Mouse (Mus musculus) forebrain, embryonic 16.5 days (tissue): Measurements from ENCODE around the gene Rfpl4. TPM values are rescaled to one million over a fixed set of nuclear protein-coding genes. Genes with fewer than 3 reads are reported as not detected.
"Not testable (repeated sequence)": the region's sequence is repeated elsewhere in the genome, so short reads cannot be mapped to it uniquely, and the experiment has no call there.

ENCODE experiments used
- ATAC-seq: fragments of 200-750 bp; cut with Nextera tagmentation; 2 replicates; pipeline ENCODE4 v1.8.0; 2017; ENCODE audit warnings: mild to moderate bottlenecking, moderate library complexity
- H3K27ac ChIP-seq: fragments of 300-500 bp; sonication (generic); 2 replicates; pipeline ENCODE4 v1.5.1; 2014; ENCODE audit warnings: low read length, control low read depth
- H3K27me3 ChIP-seq: fragments of 300-500 bp; sonication (generic); replicated peaks from 2 replicates; pipeline ENCODE4 v1.6.1; 2014; ENCODE audit warnings: low read length; ENCODE audit not compliant: control insufficient read depth, insufficient read depth
- H3K36me3 ChIP-seq: fragments of 300-500 bp; sonication (generic); 2 replicates; pipeline ENCODE4 v1.6.1; 2014; ENCODE audit not compliant: control insufficient read depth, insufficient read depth
- H3K4me1 ChIP-seq: fragments of 300-500 bp; sonication (generic); replicated peaks from 2 replicates; pipeline ENCODE4 v1.6.1; 2014; ENCODE audit warnings: low read length; ENCODE audit not compliant: control insufficient read depth, insufficient read depth
- H3K4me2 ChIP-seq: fragments of 300-500 bp; sonication (generic); 2 replicates; pipeline ENCODE4 v1.6.1; 2014; ENCODE audit warnings: mild to moderate bottlenecking, low read length, control low read depth
- H3K4me3 ChIP-seq: fragments of 300-500 bp; sonication (generic); replicated peaks from 2 replicates; pipeline ENCODE4 v1.5.1; 2014; ENCODE audit warnings: mild to moderate bottlenecking, low read length, control low read depth
- H3K9ac ChIP-seq: fragments of 300-500 bp; sonication (generic); replicated peaks from 2 replicates; pipeline ENCODE4 v1.6.1; 2014; ENCODE audit warnings: low read depth, low read length, control low read depth
- H3K9me3 ChIP-seq: fragments of 300-500 bp; sonication (generic); 2 replicates; pipeline ENCODE4 v1.6.1; 2016; ENCODE audit warnings: low read length; ENCODE audit not compliant: control insufficient read depth
- WGBS: fragments of 180-500 bp; shearing (Covaris S2); extraction: QIAGEN DNeasy Blood & Tissue Kit; methylation state at CpG from one replicate; pipeline ENCODE4 v1.1.7; 2014; 5-methylcytosine and 5-hydroxymethylcytosine counted together
- polyA plus RNA-seq: library from polyadenylated mRNA; unstranded; fragments of >200 nt; fragmentation: Nextera tagmentation; extraction: Ambion mirVana; gene quantifications from 2 replicates; pipeline ENCODE4 v1.2.1, GENCODE M21; 2015

Gene Rfpl4
- polyA plus RNA-seq, 1 experiment from 2014 or later: 0.14 TPM

DNA sequence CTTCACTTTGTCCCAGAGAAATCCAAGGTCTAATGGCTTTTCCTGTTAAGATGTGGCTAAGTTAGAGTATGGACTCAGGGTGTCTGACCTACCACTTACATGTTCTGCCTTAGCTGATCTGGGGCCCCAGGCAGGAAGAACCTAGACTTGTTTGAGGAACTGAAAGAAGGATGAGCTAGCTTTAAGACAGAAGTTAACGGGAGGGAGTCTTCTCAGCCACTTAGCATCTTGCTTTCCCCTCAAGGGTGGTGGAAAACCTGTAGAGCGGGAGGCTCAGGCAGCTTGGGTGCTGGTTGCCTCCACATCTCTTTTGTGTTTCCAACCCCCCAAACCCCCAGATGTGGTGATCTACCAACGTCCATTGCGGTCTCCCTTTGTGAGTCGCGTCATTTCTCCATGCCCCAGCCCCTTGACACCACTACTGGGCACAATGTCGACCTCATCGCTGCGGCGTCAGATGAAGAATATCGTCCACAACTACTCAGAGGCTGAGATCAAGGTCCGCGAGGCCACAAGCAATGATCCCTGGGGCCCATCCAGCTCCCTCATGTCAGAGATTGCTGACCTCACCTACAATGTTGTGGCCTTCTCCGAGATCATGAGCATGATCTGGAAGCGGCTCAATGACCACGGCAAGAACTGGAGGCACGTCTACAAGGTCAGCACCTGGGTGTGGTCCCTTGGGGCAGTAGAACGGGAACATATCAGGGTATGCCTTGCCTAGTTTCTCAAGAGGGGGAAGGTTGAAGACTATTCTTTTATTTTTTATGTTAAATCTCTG is 33.2 kb downstream of the Rfpl4 start:
- no peaks in the 10 kb centered on the region for H3K9me3 ChIP-seq
- no peak for ATAC-seq
- peaks cover 11% of the 10 kb centered on the region; the same call in 1 of the 2 replicates for H3K36me3 ChIP-seq
- no peak overlapping the region for H3K9ac ChIP-seq
- 94% methylated on average over 18 of the region's 18 CpGs for WGBS
- no peak overlapping the region for H3K4me2 ChIP-seq
- no peak overlapping the region for H3K4me3 ChIP-seq
- H3K27ac ChIP-seq: no peak overlapping the region
- no peaks in the 10 kb centered on the region for H3K27me3 ChIP-seq
- H3K4me1 ChIP-seq: peaks cover 21% of the 10 kb centered on the region

DNA sequence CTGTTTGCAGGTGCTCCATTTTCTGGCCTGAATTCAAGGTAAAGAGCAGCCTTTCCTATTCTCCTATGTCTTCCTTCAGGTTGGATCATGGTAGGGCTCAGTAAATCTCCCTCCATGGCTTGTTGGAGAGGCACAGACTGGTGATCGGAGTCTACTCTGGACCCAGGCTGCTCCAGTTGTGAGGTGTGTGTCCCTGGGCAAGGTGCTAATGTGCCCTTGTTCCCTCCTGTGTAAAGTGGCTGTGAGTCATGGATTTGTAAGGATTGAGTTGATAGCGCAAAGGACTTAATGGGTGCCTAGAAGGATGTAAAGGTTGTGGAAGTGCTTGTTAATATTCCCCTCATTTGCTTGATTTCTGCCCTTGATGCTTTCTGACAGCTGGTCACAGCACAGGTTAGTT is 34.8 kb downstream of the Rfpl4 start:
- 100% methylated on average over 2 of the region's 2 CpGs for WGBS
- Histone ChIP-seq H3K4me3 (no peak overlapping the region), H3K27ac (no peak overlapping the region), H3K9ac (no peak overlapping the region), H3K4me2 (no peak overlapping the region), H3K9me3 (no peaks in the 10 kb centered on the region), H3K4me1 (peaks cover 21% of the 10 kb centered on the region), H3K27me3 (no peaks in the 10 kb centered on the region), H3K36me3 (peaks cover 13% of the 10 kb centered on the region; the same call in 1 of the 2 replicates)
- ATAC-seq: no peak

DNA sequence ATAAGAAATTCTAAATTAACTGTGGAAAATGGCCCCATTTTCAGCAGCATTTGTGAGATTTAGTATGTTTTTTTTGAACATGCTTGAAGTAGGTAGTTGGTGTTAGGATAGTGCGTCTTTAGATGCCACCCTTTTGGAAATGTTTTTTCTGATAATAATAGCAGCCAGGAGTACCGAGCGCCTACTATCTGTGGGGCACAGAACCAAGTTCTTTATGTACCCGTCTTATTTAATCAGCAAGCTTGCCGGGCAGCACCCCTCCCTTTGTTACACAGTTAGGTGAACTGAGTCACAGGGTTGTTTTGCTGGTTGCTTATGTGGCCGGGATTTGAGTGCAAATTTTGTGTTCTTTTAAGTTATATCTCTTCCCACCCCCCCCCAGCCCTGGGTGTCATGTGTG is 35.5 kb downstream of the Rfpl4 start:
- Histone ChIP-seq H3K27me3 (no peaks in the 10 kb centered on the region), H3K9ac (peak overlapping the region; percentile 96), H3K4me1 (peaks cover 21% of the 10 kb centered on the region), H3K9me3 (no peaks in the 10 kb centered on the region), H3K4me2 (peak overlapping the region; percentile 90), H3K4me3 (peak overlapping the region; percentile 89), H3K36me3 (peaks cover 19% of the 10 kb centered on the region), H3K27ac (no peak overlapping the region)
- ATAC-seq: no peak
- 68% methylated on average over 6 of the region's 6 CpGs for WGBS

DNA sequence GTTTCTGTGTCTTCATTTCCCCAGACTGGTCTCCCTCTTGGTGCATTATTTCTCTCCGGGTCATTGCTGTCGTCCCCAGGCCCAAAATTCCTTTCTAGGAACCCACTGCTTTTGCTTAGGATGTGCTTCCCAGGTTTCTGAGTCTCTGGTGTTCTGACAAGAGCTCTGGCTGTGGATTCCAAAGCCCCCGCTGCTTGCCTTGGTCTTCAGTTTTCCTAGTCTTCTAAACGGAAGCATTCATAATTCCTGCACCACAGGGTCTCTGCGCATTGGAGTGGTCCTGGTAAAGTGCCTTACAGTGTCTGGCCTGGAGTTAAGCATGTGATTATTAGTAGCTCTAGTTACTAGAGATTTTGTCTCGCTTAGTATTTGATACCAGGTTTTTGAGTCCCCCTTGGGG is 35.9 kb downstream of the Rfpl4 start:
- 16% methylated on average over 6 of the region's 6 CpGs for WGBS
- H3K36me3 ChIP-seq: peaks cover 21% of the 10 kb centered on the region

DNA sequence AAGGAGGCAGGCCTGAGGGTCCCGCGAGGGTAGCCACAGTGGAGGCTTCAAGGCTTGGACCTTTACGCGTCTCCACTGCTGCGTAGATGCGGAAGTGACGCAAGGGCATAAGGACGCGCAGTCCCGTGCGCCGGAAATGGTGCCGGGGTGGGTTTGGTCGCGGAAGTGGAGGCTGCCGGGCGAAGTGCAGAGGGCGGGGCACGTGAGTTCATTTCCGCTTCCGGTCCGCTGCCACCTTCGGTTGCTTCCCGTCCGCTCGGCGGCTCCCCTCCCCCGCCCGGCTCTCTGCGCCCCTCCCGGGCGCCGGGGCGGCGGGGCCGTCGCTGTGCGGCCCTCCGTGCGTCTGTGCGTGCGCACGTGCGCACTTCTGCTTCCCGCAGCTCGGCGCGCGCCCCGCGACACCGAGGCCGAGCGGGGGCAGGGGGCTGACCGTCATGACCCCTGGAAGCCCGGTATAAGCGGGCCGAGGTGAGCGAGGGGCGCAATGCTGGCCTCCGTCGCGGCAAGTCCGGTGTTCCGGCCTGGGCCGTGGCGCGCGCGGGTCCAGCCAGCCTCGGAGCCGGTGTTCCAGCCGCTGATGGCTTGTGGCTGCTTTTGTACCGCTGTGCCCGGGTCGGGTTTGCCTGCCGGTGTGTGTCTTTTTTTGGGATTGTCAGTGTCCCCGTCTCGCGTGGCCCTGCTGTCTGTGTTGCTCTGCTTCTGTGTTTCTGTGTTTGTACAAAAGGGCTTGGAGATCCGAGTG is 36.6 kb downstream of the Rfpl4 start, which contains the start of gene Epn1:
TSS of gene Epn1 (plus strand) at position 226 of the 742 bp plus-strand sequence.
- peak within 1 kb of the TSS; percentile 90 for H3K4me2 ChIP-seq
- peaks cover 23% of the 10 kb centered on the region for H3K36me3 ChIP-seq
- H3K9me3 ChIP-seq: no peaks in the 10 kb centered on the region
- H3K4me1 ChIP-seq: peaks cover 21% of the 10 kb centered on the region
- H3K9ac ChIP-seq: peak within 1 kb of the TSS; percentile 96
- under 1% methylated on average over 74 of the region's 81 CpGs for WGBS
- peak; percentile 98 for ATAC-seq
- H3K27ac ChIP-seq: peak within 1 kb of the TSS; percentile 86
- H3K27me3 ChIP-seq: no peaks in the 10 kb centered on the region
- peak within 1 kb of the TSS; percentile 89 for H3K4me3 ChIP-seq

More for the DNA sequence above, 35.9 kb downstream of the Rfpl4 start:
- Histone ChIP-seq H3K4me1 (peaks cover 21% of the 10 kb centered on the region), H3K4me2 (peak overlapping the region; percentile 90), H3K9me3 (no peaks in the 10 kb centered on the region), H3K4me3 (peak overlapping the region; percentile 89), H3K27me3 (no peaks in the 10 kb centered on the region), H3K27ac (peak overlapping the region; percentile 86), H3K9ac (peak overlapping the region; percentile 96)
- ATAC-seq: no peak

DNA sequence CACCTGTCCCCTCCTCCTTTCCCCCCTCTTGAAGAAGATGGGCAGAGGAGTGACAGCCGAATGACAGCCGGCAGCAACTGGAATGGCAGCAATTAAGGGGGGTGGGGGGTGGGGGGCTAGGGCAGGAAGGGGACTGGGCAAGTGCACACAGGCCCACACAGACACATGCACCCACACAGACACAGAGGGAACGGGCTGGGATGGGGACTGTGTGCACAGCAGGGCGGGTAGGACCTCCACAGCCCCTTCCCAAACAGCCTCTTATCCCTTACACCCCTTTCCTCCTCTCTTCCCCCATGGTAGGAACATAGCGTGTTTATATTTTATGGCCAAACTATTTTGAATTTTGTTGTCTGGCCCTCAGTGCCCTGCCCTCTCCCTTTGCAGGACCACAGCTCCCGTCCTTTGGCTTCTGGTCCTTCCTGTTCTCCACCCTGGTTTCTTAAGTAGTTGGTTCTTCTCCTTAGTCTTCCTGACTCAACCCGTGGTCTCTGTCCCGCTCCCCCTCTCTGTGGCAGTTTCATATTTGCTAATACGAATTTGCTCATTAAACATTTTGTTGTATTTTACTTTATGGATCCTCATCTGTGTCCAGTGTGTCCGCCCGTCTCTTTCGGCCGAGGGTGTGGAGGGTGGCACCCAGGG is 37.3 kb downstream of the Rfpl4 start:
- Histone ChIP-seq H3K4me3 (peak overlapping the region; percentile 89), H3K36me3 (peaks cover 21% of the 10 kb centered on the region), H3K4me2 (peak overlapping the region; percentile 50), H3K4me1 (peaks cover 19% of the 10 kb centered on the region), H3K27ac (peak overlapping the region; percentile 54; the same call in 1 of the 2 replicates)
- not testable (repeated sequence) for H3K9me3 ChIP-seq, H3K27me3 ChIP-seq, H3K9ac ChIP-seq
- WGBS: 50% methylated on average over 8 of the region's 13 CpGs
- ATAC-seq: peak; percentile 41

DNA sequence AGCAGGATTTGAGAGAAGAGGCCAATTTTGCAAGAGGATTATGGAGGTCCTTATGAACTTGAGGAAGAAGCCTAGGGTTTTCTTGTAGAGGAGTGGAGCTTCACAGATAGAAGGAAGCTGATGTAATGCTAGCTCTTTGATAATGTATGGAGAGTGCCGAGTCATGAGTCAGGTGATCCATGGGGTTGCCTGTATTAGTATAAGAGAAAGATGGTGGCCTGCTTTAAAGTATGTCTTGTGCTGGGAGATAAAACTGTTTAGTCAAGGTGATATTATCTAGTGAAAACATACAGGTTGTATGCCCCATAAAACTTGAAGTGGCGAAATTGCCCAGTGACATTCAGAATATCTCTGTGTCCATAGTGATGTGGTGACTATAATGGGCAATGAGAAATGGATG is 39.8 kb downstream of the Rfpl4 start:
- Histone ChIP-seq H3K4me2 (no peak overlapping the region), H3K9ac (no peak overlapping the region), H3K27me3 (no peaks in the 10 kb centered on the region), H3K4me3 (no peak overlapping the region), H3K9me3 (no peaks in the 10 kb centered on the region), H3K4me1 (peaks cover 14% of the 10 kb centered on the region), H3K36me3 (peaks cover 23% of the 10 kb centered on the region), H3K27ac (no peak overlapping the region)
- no peak for ATAC-seq
- WGBS: 94% methylated on average over 2 of the region's 2 CpGs

DNA sequence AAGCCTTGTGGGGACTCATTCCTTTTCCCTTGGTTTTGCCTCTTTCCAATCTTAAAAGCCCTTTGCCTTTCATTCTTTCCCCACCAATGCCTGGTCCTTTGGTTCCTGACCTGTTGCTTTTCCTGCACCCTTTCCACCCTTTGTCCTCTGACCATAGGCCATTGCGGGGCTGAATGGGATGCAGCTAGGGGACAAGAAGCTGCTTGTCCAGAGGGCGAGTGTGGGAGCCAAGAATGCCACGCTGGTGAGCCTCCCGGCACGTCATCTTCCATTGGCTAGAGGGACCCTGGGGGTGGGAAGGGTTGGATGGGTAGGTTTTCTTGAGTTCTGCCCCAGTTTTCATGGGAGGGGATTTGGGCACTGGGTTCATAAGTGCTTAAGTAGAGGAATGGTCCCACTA is 41.8 kb downstream of the Rfpl4 start:
- Histone ChIP-seq H3K27ac (no peak overlapping the region), H3K9me3 (no peaks in the 10 kb centered on the region), H3K4me3 (no peak overlapping the region), H3K9ac (no peak overlapping the region), H3K36me3 (peaks cover 38% of the 10 kb centered on the region), H3K4me2 (no peak overlapping the region), H3K4me1 (no peaks in the 10 kb centered on the region), H3K27me3 (no peaks in the 10 kb centered on the region)
- 93% methylated on average over 5 of the region's 5 CpGs for WGBS
- no peak for ATAC-seq

DNA sequence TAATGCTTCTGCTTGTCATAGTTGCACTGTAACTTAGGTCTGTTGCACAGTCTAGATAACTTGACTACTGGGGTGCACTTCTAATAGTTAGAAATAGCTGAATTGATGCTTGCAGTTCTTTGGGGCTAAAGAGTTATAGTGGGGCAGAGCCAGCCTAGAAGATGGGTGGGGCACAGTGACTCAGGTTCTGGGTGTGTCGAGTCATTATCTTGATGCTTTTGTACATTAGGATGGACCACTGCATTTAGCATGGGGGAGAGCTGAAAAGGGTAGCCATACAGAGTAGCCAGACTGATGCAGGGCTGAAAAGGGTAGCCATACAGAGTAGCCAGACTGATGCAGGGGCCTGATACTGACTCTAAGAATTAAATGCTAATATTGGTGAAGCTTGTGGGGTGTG is 43.2 kb downstream of the Rfpl4 start:
- H3K4me2 ChIP-seq: no peak overlapping the region
- H3K9me3 ChIP-seq: no peaks in the 10 kb centered on the region
- no peak for ATAC-seq
- no peak overlapping the region for H3K4me3 ChIP-seq
- H3K27ac ChIP-seq: no peak overlapping the region
- H3K27me3 ChIP-seq: no peaks in the 10 kb centered on the region
- no peaks in the 10 kb centered on the region for H3K4me1 ChIP-seq
- peaks cover 41% of the 10 kb centered on the region for H3K36me3 ChIP-seq
- H3K9ac ChIP-seq: no peak overlapping the region
- 90% methylated on average over 1 of the region's 1 CpGs for WGBS
